Mouse (Mus musculus) CH12.LX (cell line): ENCODE measurements at regions not wholly inside any gene's neighbourhood (a gene's known extent, or its start where the extent isn't known, plus 50 kb on each side); places are given as distances from the start of the nearest gene placed in this dataset.

Experiments used
- DNase-seq: peaks from one replicate; pipeline ENCODE4 v3.0.0-alpha.2; 2013; ENCODE audit errors: extremely low read depth
- H3K27ac ChIP-seq: 2 replicates; pipeline ENCODE4 v1.5.1; 2012; ENCODE audit warnings: low read depth, mild to moderate bottlenecking, control low read depth, moderate library complexity; ENCODE audit not compliant: insufficient read depth
- H3K27me3 ChIP-seq: replicated peaks from 2 replicates; pipeline ENCODE3; 2012; ENCODE audit warnings: inconsistent platforms
- H3K36me3 ChIP-seq, 2 experiments: replicated peaks in 1 of 2; 2 replicates each; pipeline versions ENCODE3 to v1.6.1; 2012; ENCODE audit warnings: inconsistent platforms in 1 of 2, low read length in 1 of 2, mild to moderate bottlenecking in 1 of 2, mixed read lengths in 1 of 2, moderate library complexity in 1 of 2; ENCODE audit not compliant: control insufficient read depth in 1 of 2, insufficient read depth in 1 of 2
- H3K4me1 ChIP-seq, 2 experiments: 2 replicates each; pipeline ENCODE4 v1.6.1; 2012; ENCODE audit warnings: inconsistent platforms in 1 of 2, moderate library complexity in 1 of 2; ENCODE audit not compliant: insufficient read depth in 2 of 2, control insufficient read depth in 1 of 2
- H3K4me2 ChIP-seq: 2 replicates; pipeline ENCODE4 v1.6.1; 2012; ENCODE audit warnings: low read depth, mild to moderate bottlenecking, control low read depth; ENCODE audit not compliant: poor library complexity, insufficient read depth, severe bottlenecking
- H3K4me3 ChIP-seq, 3 experiments: fragments of 150-350 bp in 1 of 3; sonication (generic) in 1 of 3; replicated peaks in 1 of 3; 2 replicates each; pipeline versions ENCODE3 to v1.5.1; 2011 to 2012; ENCODE audit warnings: low read depth in 2 of 3, low read length in 2 of 3, mild to moderate bottlenecking in 2 of 3, moderate library complexity in 2 of 3, control low read depth in 1 of 3, improper control_type of control experiment in 1 of 3, inconsistent platforms in 1 of 3, mixed read lengths in 1 of 3; ENCODE audit not compliant: poor library complexity in 1 of 3
- H3K79me2 ChIP-seq: replicated peaks from 2 replicates; pipeline ENCODE4 v1.6.1; 2012; ENCODE audit warnings: mild to moderate bottlenecking, moderate library complexity; ENCODE audit not compliant: control insufficient read depth, poor library complexity, insufficient read depth, severe bottlenecking; ENCODE audit errors: extremely low read depth
- H3K9ac ChIP-seq: 2 replicates; pipeline ENCODE4 v1.6.1; 2012; ENCODE audit warnings: low read depth, mild to moderate bottlenecking, control low read depth, moderate library complexity; ENCODE audit not compliant: insufficient read depth
- H3K9me3 ChIP-seq: replicated peaks from 2 replicates; pipeline ENCODE3; 2012; ENCODE audit warnings: low read length, inconsistent platforms, mixed read lengths
- BHLHE40 ChIP-seq: IDR thresholded peaks from 2 replicates; pipeline ENCODE4 v1.6.1; 2011; ENCODE audit warnings: mild to moderate bottlenecking, low read depth, low read length, improper control_type of control experiment
- CHD1 ChIP-seq: IDR thresholded peaks from 2 replicates; pipeline ENCODE4 v1.6.1; 2012; ENCODE audit warnings: low read depth, low read length, improper control_type of control experiment, inconsistent platforms
- CHD2 ChIP-seq: IDR thresholded peaks from 2 replicates; pipeline ENCODE4 v1.6.1; 2011; ENCODE audit warnings: low read length, improper control_type of control experiment
- E2F4 ChIP-seq: IDR thresholded peaks from 2 replicates; pipeline ENCODE4 v1.6.1; 2011; ENCODE audit warnings: low read depth, low read length, improper control_type of control experiment; ENCODE audit not compliant: insufficient replicate concordance
- ELF1 ChIP-seq: IDR thresholded peaks from 2 replicates; pipeline ENCODE4 v1.6.1; 2014; ENCODE audit warnings: low read depth, mild to moderate bottlenecking, inconsistent platforms, low read length, improper control_type of control experiment
- GABPA ChIP-seq: IDR thresholded peaks from 2 replicates; pipeline ENCODE4 v1.6.1; 2012; ENCODE audit warnings: low read depth, low read length, improper control_type of control experiment, inconsistent platforms; ENCODE audit not compliant: insufficient replicate concordance
- HCFC1 ChIP-seq: IDR thresholded peaks from 2 replicates; pipeline ENCODE4 v1.6.1; 2012; ENCODE audit warnings: low read depth, mild to moderate bottlenecking, inconsistent platforms, low read length, improper control_type of control experiment
- JUN ChIP-seq: IDR thresholded peaks from 2 replicates; pipeline ENCODE4 v1.6.1; 2011; ENCODE audit warnings: low read depth, mild to moderate bottlenecking, low read length, improper control_type of control experiment, moderate library complexity; ENCODE audit not compliant: insufficient read depth
- JUND ChIP-seq: conservative IDR thresholded peaks from 2 replicates; pipeline ENCODE4 v1.6.1; 2011; ENCODE audit warnings: low read depth, low read length, improper control_type of control experiment
- KAT2A ChIP-seq: IDR thresholded peaks from 2 replicates; pipeline ENCODE4 v1.6.1; 2012; ENCODE audit warnings: low read length, improper control_type of control experiment, inconsistent platforms; ENCODE audit not compliant: insufficient replicate concordance
- MAFK ChIP-seq: IDR thresholded peaks from 2 replicates; pipeline ENCODE4 v1.6.1; 2011; ENCODE audit warnings: low read length, improper control_type of control experiment; ENCODE audit not compliant: insufficient replicate concordance
- MAX ChIP-seq: IDR thresholded peaks from 2 replicates; pipeline ENCODE4 v1.6.1; 2011; ENCODE audit warnings: low read length, improper control_type of control experiment
- MAZ ChIP-seq: IDR thresholded peaks from 2 replicates; pipeline ENCODE4 v1.6.1; 2012; ENCODE audit warnings: low read depth, mild to moderate bottlenecking, inconsistent platforms, low read length, improper control_type of control experiment, moderate library complexity
- MEF2A ChIP-seq: IDR thresholded peaks from 2 replicates; pipeline ENCODE4 v1.6.1; 2014; ENCODE audit warnings: low read depth, mild to moderate bottlenecking, inconsistent platforms, low read length, improper control_type of control experiment, borderline replicate concordance
- MXI1 ChIP-seq: IDR thresholded peaks from 2 replicates; pipeline ENCODE4 v1.6.1; 2011; ENCODE audit warnings: mild to moderate bottlenecking, low read depth, low read length, improper control_type of control experiment
- MYC ChIP-seq: IDR thresholded peaks from 2 replicates; pipeline ENCODE4 v1.6.1; 2011; ENCODE audit warnings: low read depth, mild to moderate bottlenecking, improper control_type of control experiment, low read length
- NELFE ChIP-seq: IDR thresholded peaks from 2 replicates; pipeline ENCODE4 v1.6.1; 2011; ENCODE audit warnings: low read depth, low read length, improper control_type of control experiment
- NRF1 ChIP-seq: IDR thresholded peaks from 2 replicates; pipeline ENCODE4 v1.6.1; 2014; ENCODE audit warnings: low read depth, mild to moderate bottlenecking, inconsistent platforms, low read length, improper control_type of control experiment, moderate library complexity
- PAX5 ChIP-seq: IDR thresholded peaks from 2 replicates; pipeline ENCODE4 v1.6.1; 2012; ENCODE audit warnings: low read length, inconsistent platforms, mixed read lengths
- POLR2A ChIP-seq: IDR thresholded peaks from 2 replicates; pipeline ENCODE4 v1.6.1; 2011; ENCODE audit warnings: low read depth, mild to moderate bottlenecking, improper control_type of control experiment, low read length
- RAD21 ChIP-seq: IDR thresholded peaks from 2 replicates; pipeline ENCODE4 v1.6.1; 2011; ENCODE audit warnings: low read depth, mild to moderate bottlenecking, low read length, improper control_type of control experiment, moderate library complexity
- RCOR1 ChIP-seq: conservative IDR thresholded peaks from 2 replicates; pipeline ENCODE4 v1.6.1; 2012; ENCODE audit warnings: low read depth, mild to moderate bottlenecking, inconsistent platforms, low read length, improper control_type of control experiment
- SIN3A ChIP-seq: IDR thresholded peaks from 2 replicates; pipeline ENCODE4 v1.6.1; 2012; ENCODE audit warnings: low read length, improper control_type of control experiment, inconsistent platforms
- SMC3 ChIP-seq: IDR thresholded peaks from 2 replicates; pipeline ENCODE4 v1.6.1; 2011; ENCODE audit warnings: low read depth, low read length, improper control_type of control experiment
- TBP ChIP-seq: conservative IDR thresholded peaks from 2 replicates; pipeline ENCODE4 v1.6.1; 2011; ENCODE audit warnings: low read depth, low read length, improper control_type of control experiment
- TCF12 ChIP-seq: IDR thresholded peaks from 2 replicates; pipeline ENCODE4 v1.6.1; 2014; ENCODE audit warnings: low read depth, mild to moderate bottlenecking, inconsistent platforms, low read length, improper control_type of control experiment
- UBTF ChIP-seq: IDR thresholded peaks from 2 replicates; pipeline ENCODE4 v1.6.1; 2012; ENCODE audit warnings: low read depth, mild to moderate bottlenecking, inconsistent platforms, low read length, improper control_type of control experiment, moderate library complexity
- USF2 ChIP-seq: conservative IDR thresholded peaks from 2 replicates; pipeline ENCODE4 v1.6.1; 2011; ENCODE audit warnings: low read depth, low read length, improper control_type of control experiment
- ZC3H11A ChIP-seq: IDR thresholded peaks from 2 replicates; pipeline ENCODE4 v1.6.1; 2012; ENCODE audit warnings: low read depth, mild to moderate bottlenecking, inconsistent platforms, low read length, improper control_type of control experiment
- ZKSCAN1 ChIP-seq: IDR thresholded peaks from 2 replicates; pipeline ENCODE4 v1.6.1; 2012; ENCODE audit warnings: low read depth, inconsistent platforms, low read length, improper control_type of control experiment, borderline replicate concordance
- ZMIZ1 ChIP-seq: IDR thresholded peaks from 2 replicates; pipeline ENCODE4 v1.6.1; 2012; ENCODE audit warnings: low read depth, mild to moderate bottlenecking, inconsistent platforms, low read length, improper control_type of control experiment
- ZNF384 ChIP-seq: IDR thresholded peaks from 2 replicates; pipeline ENCODE4 v1.6.1; 2012; ENCODE audit warnings: low read depth, low read length, improper control_type of control experiment, inconsistent platforms
- dilution Hi-C: fragments of 300-500 bp; cut with MboI; formaldehyde crosslinking; loops from 2 replicates; pipeline ENCODE4 v1.14.3; 2020; ENCODE audit warnings: low sequenced_read_pairs; ENCODE audit not compliant: extremely low pct_unique_long_range_greater_than_20kb, extremely low pct_ligation_motif_present
- in situ Hi-C: fragments of 300-500 bp; cut with MboI; formaldehyde crosslinking; loops from 3 replicates; pipeline ENCODE4 v1.14.3; 2019; ENCODE audit warnings: low sequenced_read_pairs, low pct_ligation_motif_present, low pct_unique_long_range_greater_than_20kb, mixed read lengths

- Histone ChIP-seq H3K4me1 (no peaks in the 10 kb centered on the region), H3K36me3 (peaks cover 4% of the 10 kb centered on the region in 2 experiments), H3K79me2 (no peaks in the 10 kb centered on the region), H3K9me3 (no peaks in the 10 kb centered on the region), H3K4me3 (no peak overlapping the region), H3K27ac (no peak overlapping the region), H3K27me3 (no peaks in the 10 kb centered on the region), H3K4me2 (no peak overlapping the region), H3K9ac (no peak overlapping the region)
- dilution Hi-C loops, result no loop called here
- in situ Hi-C loops, result no loop called here
- no peak for DNase-seq
- TF ChIP-seq CHD1, result no peak
- no peak for TF ChIP-seq MEF2A
- no peak for TF ChIP-seq MXI1
- no peak for TF ChIP-seq ZC3H11A
- TF ChIP-seq E2F4, result no peak
- TF ChIP-seq TBP, result no peak
- no peak for TF ChIP-seq NELFE
- no peak for TF ChIP-seq USF2
- no peak for TF ChIP-seq RAD21
- TF ChIP-seq UBTF, result no peak
- no peak for TF ChIP-seq PAX5
- no peak for TF ChIP-seq SIN3A
- no peak for TF ChIP-seq MAZ
Measured at GRCm38 (mm10) chr6:25965452-25965851, 156.4 kb upstream of the Pot1a start.

DNA sequence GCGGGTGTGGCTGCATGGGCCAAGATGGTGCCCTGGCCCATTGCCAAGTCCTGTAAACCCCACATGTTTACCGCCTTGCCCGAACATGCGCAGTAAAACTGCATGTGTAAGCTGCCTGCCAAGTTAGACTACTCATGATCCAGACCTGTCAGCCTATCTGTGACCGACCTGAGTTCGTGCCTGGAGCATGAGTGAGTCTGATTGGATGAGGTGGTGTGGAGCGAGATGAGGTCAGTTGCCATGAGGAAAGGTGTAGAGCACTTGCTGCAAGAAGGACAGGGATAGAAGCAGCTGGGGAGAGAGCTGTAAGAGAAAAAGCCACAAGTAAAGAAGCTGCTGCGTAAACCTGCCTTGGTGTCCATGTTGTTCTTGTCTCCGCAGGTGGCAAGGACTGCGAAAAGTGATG, 122.1 kb upstream of the Pot1a start:
- in situ Hi-C loops, result no loop called here
- H3K27ac ChIP-seq, result peak overlapping the region; percentile 21; the same call in 1 of the 2 replicates
- peaks cover 10% of the 10 kb centered on the region for H3K79me2 ChIP-seq
- no peaks in the 10 kb centered on the region for H3K4me1 ChIP-seq
- peaks cover 0 to 5% of the 10 kb centered on the region in 2 experiments for H3K36me3 ChIP-seq
- no peaks in the 10 kb centered on the region for H3K9me3 ChIP-seq
- dilution Hi-C loops, result no loop called here
- DNase-seq, result peak; percentile 92
- peak overlapping the region; percentile 50 to 63 (median 52) for H3K4me3 ChIP-seq
- no peaks in the 10 kb centered on the region for H3K27me3 ChIP-seq
- H3K9ac ChIP-seq, result peak overlapping the region; percentile 76
- H3K4me2 ChIP-seq, result no peak overlapping the region
- no peak for TF ChIP-seq CHD1
- TF ChIP-seq MYC, result peak; percentile 56; the same call in 1 of the 2 replicates
- TF ChIP-seq BHLHE40, result no peak
- peak; percentile 73 for TF ChIP-seq POLR2A
- TF ChIP-seq NRF1, result peak; percentile 89
- TF ChIP-seq KAT2A, result no peak
- peak; percentile 78 for TF ChIP-seq ELF1
- TF ChIP-seq GABPA, result no peak
- no peak for TF ChIP-seq MAZ
- no peak for TF ChIP-seq SMC3
- TF ChIP-seq ZC3H11A, result no peak
- peak; percentile 98 for TF ChIP-seq CHD2
- peak; percentile 87 for TF ChIP-seq MAX
- TF ChIP-seq ZKSCAN1, result no peak
- TF ChIP-seq ZMIZ1, result peak; percentile 26; the same call in 1 of the 2 replicates
- TF ChIP-seq UBTF, result no peak
- TF ChIP-seq HCFC1, result no peak
- TF ChIP-seq TCF12, result 0 out of 2 replicates have a peak, but pooled peaks have one; percentile 38
- no peak for TF ChIP-seq MAFK
- TF ChIP-seq USF2, result no peak
- no peak for TF ChIP-seq JUND
- peak; percentile 45; the same call in 1 of the 2 replicates for TF ChIP-seq SIN3A
- TF ChIP-seq ZNF384, result no peak
- no peak for TF ChIP-seq JUN
- TF ChIP-seq RCOR1, result no peak
- no peak for TF ChIP-seq E2F4
- no peak for TF ChIP-seq RAD21
- no peak for TF ChIP-seq NELFE
- TF ChIP-seq MEF2A, result no peak
